Mouse (Mus musculus): ENCODE measurements around the gene Nicn1. TPM values are rescaled to one million over a fixed set of nuclear protein-coding genes. Genes with fewer than 3 reads are reported as not detected.
"Not testable (repeated sequence)": the region's sequence is repeated elsewhere in the genome, so short reads cannot be mapped to it uniquely, and the experiment has no call there.

Gene Nicn1
- polyA plus RNA-seq, 1 experiment = 15.3 TPM

DNA sequence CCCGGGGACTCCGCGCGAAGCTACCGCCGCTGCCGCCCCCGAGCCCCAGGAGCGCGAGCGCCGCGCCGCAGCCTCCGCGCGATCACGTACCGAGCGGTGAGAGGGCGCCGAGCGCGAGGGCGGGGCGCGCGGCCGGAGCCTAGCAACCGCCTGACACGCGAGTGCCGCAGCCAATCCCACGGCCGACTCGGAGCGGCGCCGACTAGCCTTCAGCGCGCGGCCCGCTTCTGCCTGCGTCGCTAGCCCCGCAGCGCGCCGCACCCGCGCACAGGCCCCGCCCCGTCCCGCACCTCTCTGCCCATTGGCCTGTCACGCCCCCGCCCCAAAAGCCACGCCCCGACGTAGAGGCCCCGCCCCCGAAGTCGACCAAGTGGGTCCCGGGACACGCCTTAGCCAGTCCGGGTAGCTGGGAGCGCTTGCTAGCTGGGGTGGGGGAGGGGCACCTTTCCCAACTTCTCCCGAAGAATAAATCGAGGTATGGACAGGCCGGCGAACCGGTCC lies 26.5 kb upstream of the Nicn1 start, which contains the start of gene Dag1:
Gene Dag1, minus strand, starts transcription at position 269 of the 501 bp plus-strand sequence.
- no peak for TF ChIP-seq CTCF (IDR thresholded peaks at IDR 0.05; ENCODE audit: low read depth, low read length)
- no peak; the same call in 1 of the 2 replicates for TF ChIP-seq POLR2A (IDR thresholded peaks at IDR 0.05; ENCODE audit: borderline replicate concordance, low read depth, low read length)
- Histone ChIP-seq H3K4me3 (ENCODE audit: insufficient read depth, low read length) (peak within 1 kb of the TSS; percentile 94), H3K4me1 (ENCODE audit: control insufficient read depth, insufficient read depth, low read length) (peaks cover 45% of the 10 kb centered on the region), H3K27ac (ENCODE audit: insufficient read depth, low read depth, low read length) (peak within 1 kb of the TSS; percentile 70)

DNA sequence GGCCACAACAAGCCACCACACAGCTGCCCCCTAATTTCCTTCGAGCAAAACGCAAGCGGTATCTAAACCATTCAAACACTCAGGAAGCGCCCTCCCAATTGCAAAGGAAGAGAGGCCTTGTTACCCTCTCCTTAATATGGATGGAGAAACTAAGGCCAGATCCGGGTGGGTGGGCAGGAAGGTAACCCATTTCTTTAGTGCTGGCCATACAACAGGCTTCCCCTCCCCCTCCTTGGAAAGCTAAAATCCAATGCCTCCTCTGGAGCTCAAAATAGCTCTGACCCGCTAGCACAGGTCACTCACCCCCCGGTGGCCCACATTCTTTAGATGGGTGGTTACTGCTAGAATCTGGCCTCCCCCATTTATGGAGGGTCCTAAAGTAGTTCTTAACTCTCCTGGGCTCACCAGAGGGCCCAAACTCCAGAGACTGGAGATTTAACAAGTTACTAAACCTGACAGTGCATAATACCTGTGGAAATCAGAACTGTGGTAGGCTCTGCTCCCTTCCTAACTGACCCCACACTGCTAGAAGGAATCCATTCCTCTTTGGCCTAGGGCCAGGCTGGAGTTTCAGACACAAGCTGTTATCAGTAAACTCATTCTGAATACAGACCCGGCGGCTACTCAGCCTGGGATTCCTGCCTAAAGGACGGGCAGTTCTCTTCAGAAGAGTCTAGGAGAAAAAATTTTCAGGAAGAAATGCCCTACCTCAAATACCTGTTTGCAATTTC lies 25.9 kb upstream of the Nicn1 start:
- TF ChIP-seq CTCF (IDR thresholded peaks at IDR 0.05; ENCODE audit: low read depth, low read length) (no peak), POLR2A (IDR thresholded peaks at IDR 0.05; ENCODE audit: borderline replicate concordance, low read depth, low read length) (no peak)
- Histone ChIP-seq H3K27ac (ENCODE audit: insufficient read depth, low read depth, low read length) (peak overlapping the region; percentile 49), H3K4me1 (ENCODE audit: control insufficient read depth, insufficient read depth, low read length) (peaks cover 39% of the 10 kb centered on the region), H3K4me3 (ENCODE audit: insufficient read depth, low read length) (peak overlapping the region; percentile 94)

DNA sequence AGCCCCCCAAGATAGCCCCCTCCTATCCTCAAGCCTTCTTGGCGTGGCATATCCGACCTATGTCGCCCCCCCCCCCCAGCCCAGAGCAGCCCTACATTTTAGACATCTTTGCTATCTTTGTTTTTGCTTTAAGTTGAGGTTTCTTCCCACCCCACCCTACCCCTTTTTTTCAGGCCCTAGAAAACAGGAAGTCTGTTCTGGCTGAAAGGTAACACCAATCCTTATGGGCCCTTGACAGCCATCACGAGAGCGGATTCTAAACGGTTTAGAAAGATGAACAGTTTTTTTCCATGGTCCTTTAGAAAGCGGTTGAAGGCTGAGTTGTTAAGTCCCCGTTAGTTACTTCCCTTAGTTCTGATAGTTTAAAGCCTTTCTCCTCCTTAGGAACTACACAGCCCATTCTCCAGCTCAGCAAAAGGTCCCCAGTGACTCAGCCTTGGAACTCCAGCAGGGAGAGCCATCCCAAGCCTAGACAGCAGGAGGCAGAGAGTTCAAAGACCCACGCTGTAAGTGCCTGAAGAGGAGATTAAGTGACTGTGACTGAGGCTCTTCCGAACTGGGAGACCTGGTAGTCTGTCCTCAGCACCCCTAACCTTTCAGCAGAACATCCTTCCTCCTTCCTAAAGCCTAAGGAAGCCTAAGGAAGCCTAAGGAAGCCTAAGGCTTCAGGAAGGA lies 23.8 kb upstream of the Nicn1 start:
- no peak overlapping the region for H3K27ac ChIP-seq (ENCODE audit: insufficient read depth, low read depth, low read length)
- no peak for TF ChIP-seq POLR2A (IDR thresholded peaks at IDR 0.05; ENCODE audit: borderline replicate concordance, low read depth, low read length)
- TF ChIP-seq CTCF (IDR thresholded peaks at IDR 0.05; ENCODE audit: low read depth, low read length) = no peak

DNA sequence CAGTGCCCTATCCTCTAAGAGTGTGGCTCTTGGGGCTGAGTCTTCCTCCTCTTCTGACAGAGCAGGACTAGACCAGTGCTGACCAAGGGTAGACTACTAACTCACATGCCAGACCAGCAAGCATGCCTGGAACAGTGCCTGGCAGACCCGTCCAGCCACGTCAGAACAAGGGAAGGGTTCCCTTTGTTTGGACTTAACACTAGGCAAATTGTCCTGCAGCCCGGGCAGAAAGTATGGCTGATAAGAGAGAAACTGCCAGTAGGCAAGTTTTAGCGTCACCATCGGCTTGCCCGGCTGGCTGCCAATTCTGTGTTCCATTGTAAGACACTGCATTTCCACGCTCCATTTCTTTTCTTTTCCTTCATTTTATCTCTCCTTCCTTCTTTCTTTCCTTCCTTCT lies 22.5 kb upstream of the Nicn1 start:
- Histone ChIP-seq H3K4me1 (ENCODE audit: control insufficient read depth, insufficient read depth, low read length) (peaks cover 11% of the 10 kb centered on the region), H3K4me3 (ENCODE audit: insufficient read depth, low read length) (no peak overlapping the region), H3K27ac (ENCODE audit: insufficient read depth, low read depth, low read length) (no peak overlapping the region)
- no peak for TF ChIP-seq CTCF (IDR thresholded peaks at IDR 0.05; ENCODE audit: low read depth, low read length)
- TF ChIP-seq POLR2A (IDR thresholded peaks at IDR 0.05; ENCODE audit: borderline replicate concordance, low read depth, low read length) = no peak

More for the DNA sequence above, 23.8 kb upstream of the Nicn1 start:
- peaks cover 20% of the 10 kb centered on the region for H3K4me1 ChIP-seq (ENCODE audit: control insufficient read depth, insufficient read depth, low read length)
- H3K4me3 ChIP-seq (ENCODE audit: insufficient read depth, low read length) = no peak overlapping the region

DNA sequence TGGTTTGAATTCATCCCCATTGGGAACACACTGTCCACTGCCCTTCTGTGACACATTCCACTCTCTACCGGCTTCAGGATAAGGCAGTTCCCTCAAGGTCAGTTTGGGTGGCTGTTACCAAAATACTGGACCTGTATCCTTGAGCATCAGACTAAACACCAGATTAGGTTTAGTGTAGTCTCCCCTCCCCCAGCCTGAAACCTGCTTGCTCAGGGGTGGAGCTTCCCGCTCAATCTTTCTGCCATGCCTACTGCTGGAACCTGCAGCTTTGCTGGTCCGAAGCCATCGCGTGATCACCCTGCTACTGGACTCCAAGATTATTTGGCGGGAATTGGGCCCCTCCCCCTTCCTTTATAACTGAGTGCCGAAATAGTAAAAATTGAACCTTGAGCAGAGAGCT lies 21.5 kb upstream of the Nicn1 start:
- not testable (repeated sequence) for H3K4me3 ChIP-seq (ENCODE audit: insufficient read depth, low read length); H3K27ac ChIP-seq (ENCODE audit: insufficient read depth, low read depth, low read length)
- H3K4me1 ChIP-seq (ENCODE audit: control insufficient read depth, insufficient read depth, low read length) = peaks cover 11% of the 10 kb centered on the region

DNA sequence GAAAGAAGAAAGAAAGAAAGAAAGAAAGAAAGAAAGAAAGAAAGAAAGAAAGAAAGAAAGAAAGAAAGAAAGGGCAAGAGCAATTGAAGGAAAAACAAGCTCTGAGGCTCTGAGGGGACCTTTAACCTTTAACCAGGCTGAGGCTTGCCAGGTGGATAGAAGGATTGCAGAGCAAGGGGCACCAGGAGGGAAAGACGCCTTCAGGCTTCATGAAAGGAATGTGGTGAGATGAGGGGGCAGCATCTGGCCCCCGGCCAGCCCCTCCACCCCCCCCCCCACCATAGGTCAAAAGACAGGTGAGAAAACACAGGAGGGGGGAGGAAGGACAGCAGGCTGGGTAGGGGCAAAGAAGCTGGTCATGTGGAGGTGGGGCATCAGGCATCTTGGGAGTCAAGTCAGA lies 18.3 kb upstream of the Nicn1 start:
- Histone ChIP-seq H3K4me1 (ENCODE audit: control insufficient read depth, insufficient read depth, low read length) (no peaks in the 10 kb centered on the region), H3K4me3 (ENCODE audit: insufficient read depth, low read length) (no peak overlapping the region), H3K27ac (ENCODE audit: insufficient read depth, low read depth, low read length) (no peak overlapping the region)
- TF ChIP-seq CTCF (IDR thresholded peaks at IDR 0.05; ENCODE audit: low read depth, low read length) (no peak), POLR2A (IDR thresholded peaks at IDR 0.05; ENCODE audit: borderline replicate concordance, low read depth, low read length) (no peak)

DNA sequence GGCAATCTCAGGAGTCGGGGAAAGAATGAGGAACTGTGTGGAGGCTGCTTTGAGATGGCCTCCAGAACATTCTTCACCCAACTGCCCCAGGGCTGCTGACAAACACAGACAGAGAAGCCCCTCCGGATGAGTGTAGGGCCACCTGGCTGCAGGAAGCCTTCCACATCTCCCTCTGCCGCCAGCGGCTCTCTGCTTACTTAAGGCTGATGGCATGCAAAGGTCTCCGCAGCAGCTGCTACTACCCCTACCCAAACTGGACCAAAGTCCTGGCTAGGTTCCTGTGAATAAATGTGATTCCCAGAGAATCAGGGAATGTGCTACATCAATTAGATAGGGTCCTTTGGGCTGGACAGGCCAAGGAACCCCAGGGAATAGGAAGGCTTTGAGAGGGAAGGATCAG lies 17.5 kb upstream of the Nicn1 start:
- Histone ChIP-seq H3K4me3 (ENCODE audit: insufficient read depth, low read length) (no peak overlapping the region), H3K27ac (ENCODE audit: insufficient read depth, low read depth, low read length) (no peak overlapping the region), H3K4me1 (ENCODE audit: control insufficient read depth, insufficient read depth, low read length) (no peaks in the 10 kb centered on the region)
- TF ChIP-seq POLR2A (IDR thresholded peaks at IDR 0.05; ENCODE audit: borderline replicate concordance, low read depth, low read length) = no peak
- no peak for TF ChIP-seq CTCF (IDR thresholded peaks at IDR 0.05; ENCODE audit: low read depth, low read length)

DNA sequence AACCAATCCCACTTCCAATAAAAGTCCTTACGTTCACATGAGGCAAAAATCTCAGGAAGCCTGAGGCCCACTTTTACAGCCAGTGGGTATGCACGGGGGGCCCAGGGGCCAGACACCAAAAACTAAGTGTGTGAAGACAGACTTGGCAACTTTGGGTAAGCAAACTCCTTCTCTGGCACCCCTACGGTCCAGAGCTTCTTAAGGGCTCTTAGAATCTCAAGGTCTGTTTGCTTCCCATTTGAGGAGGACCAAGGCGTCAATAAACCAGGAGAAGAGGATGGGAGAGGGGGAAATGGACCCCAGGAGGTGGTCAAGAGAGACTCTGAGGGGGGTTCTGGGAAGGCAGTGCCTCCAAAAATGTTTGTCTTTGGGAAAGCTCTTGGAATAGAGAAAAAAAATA lies 16.7 kb upstream of the Nicn1 start:
- H3K4me3 ChIP-seq (ENCODE audit: insufficient read depth, low read length) = no peak overlapping the region
- H3K4me1 ChIP-seq (ENCODE audit: control insufficient read depth, insufficient read depth, low read length) = no peaks in the 10 kb centered on the region
- no peak for TF ChIP-seq POLR2A (IDR thresholded peaks at IDR 0.05; ENCODE audit: borderline replicate concordance, low read depth, low read length)
- H3K27ac ChIP-seq (ENCODE audit: insufficient read depth, low read depth, low read length) = no peak overlapping the region

DNA sequence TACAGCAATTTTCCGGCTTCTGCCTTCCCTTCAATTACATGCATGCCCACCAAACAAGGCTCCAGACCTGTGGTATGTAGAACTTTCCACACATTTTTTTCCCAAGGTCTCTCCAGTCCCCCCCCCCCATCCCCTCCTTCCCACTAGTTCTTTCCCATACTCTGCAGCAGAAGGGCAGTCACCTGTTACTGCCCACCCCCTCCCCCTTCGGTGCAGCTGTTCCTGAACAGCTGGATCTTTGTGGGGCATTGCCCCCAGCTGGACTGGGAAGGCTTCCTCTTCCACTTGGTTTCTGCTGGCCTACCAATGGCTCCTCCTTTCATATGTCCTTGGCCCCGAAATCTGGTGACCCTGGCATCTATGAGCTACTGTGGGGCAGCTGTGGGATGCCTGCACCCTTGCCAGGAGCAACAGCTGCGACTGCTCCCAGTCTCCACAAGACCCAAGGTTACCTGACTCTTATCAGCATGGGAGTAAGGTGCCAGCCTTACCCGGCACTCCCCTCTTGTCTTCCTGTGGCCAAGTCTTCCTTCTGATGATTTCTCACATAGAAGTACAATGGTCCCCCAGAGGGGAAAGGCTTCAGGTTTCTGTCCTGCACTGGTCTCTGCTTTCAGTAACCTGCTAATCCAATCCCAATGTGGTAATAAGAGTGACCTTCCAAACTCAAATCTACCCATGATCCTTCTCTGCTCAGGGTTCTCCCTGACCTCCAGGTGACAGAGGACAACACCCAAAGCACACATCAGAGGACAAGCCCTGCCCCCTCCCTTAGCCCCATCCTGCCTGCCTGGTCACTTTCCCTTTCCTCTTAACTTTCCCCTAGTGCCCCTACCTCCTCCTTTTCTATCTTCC lies 15.5 kb upstream of the Nicn1 start:
- no peak overlapping the region for H3K27ac ChIP-seq (ENCODE audit: insufficient read depth, low read depth, low read length)
- no peak overlapping the region for H3K4me3 ChIP-seq (ENCODE audit: insufficient read depth, low read length)
- TF ChIP-seq CTCF (IDR thresholded peaks at IDR 0.05; ENCODE audit: low read depth, low read length) (no peak), POLR2A (IDR thresholded peaks at IDR 0.05; ENCODE audit: borderline replicate concordance, low read depth, low read length) (no peak)
- H3K4me1 ChIP-seq (ENCODE audit: control insufficient read depth, insufficient read depth, low read length) = 0 out of 2 replicates have a peak, but pooled peaks cover 2% of the 10 kb centered on the region

Measured in bone marrow macrophage, adult 2 months (primary cell).